ENCODE assay signal across 12 mouse cellular contexts in genomic region chr13:29956821-29957421, GRCm38 (mm10). TPM values are rescaled to one million over a fixed set of nuclear protein-coding genes. Genes with fewer than 3 reads are reported as not detected.
DNase-seq lines count a peak whose midpoint lies in the region; ATAC-seq and TF ChIP-seq lines count a peak whose summit lies in the region.
"Had no signal": no experiment of that assay in that cellular context is flagged by ENCODE, and none has a peak within 500 bp of the region (broad histone marks: within the 10 kb centered on the region; RNA-seq: fewer than 3 reads in every experiment).

No protein-coding gene starts in this region.

- TF ChIP-seq POLR2A in thymus, adult 2 months (IDR thresholded peaks at IDR 0.05; ENCODE audit: control insufficient read depth, extremely low read depth, insufficient read depth, low read length, poor library complexity), result no peak

- no peaks in the 10 kb centered on the region for H3K27me3 ChIP-seq in intestine, embryonic 15.5 days (replicated peaks)
- no peaks in the 10 kb centered on the region for H3K27me3 ChIP-seq in intestine, postnatal 0 days (replicated peaks; ENCODE audit: control insufficient read depth, insufficient read depth, low read length)
- no peaks in the 10 kb centered on the region for H3K27me3 ChIP-seq in E14TG2a.4 (ENCODE audit: insufficient read depth, low read length)
- H3K27me3 ChIP-seq in thymus, adult 2 months (ENCODE audit: control insufficient read depth, insufficient read depth, low read length), result no peaks in the 10 kb centered on the region

- no peaks in the 10 kb centered on the region for H3K9me3 ChIP-seq in intestine, embryonic 15.5 days
- no peaks in the 10 kb centered on the region for H3K9me3 ChIP-seq in intestine, postnatal 0 days (ENCODE audit: control insufficient read depth)
- no peaks in the 10 kb centered on the region for H3K9me3 ChIP-seq in E14TG2a.4 (ENCODE audit: low read length)

- TF ChIP-seq CTCF in intestine, postnatal 0 days (IDR thresholded peaks at IDR 0.05; ENCODE audit: low read depth), result no peak
- TF ChIP-seq CTCF in E14TG2a.4 (conservative IDR thresholded peaks at IDR 0.05; ENCODE audit: low read length), result no peak
- TF ChIP-seq CTCF in thymus, adult 2 months (IDR thresholded peaks at IDR 0.05; ENCODE audit: borderline replicate concordance, control insufficient read depth, extremely low read depth, insufficient read depth, low read length, poor library complexity), result no peak

- WGBS in intestine, embryonic 15.5 days, result 83% methylated on average over 12 of the region's 12 CpGs
- WGBS in intestine, postnatal 0 days, result 80% methylated on average over 12 of the region's 12 CpGs
- 91% methylated on average over 12 of the region's 12 CpGs for WGBS in thymus, adult 2 months

- H3K9ac ChIP-seq in intestine, embryonic 15.5 days, result no peak overlapping the region
- no peak overlapping the region for H3K9ac ChIP-seq in intestine, postnatal 0 days (ENCODE audit: low read depth, low read length)
- H3K9ac ChIP-seq: lung, embryonic 14.5 days had no signal

- H3K27ac ChIP-seq in intestine, embryonic 15.5 days, result no peak overlapping the region
- H3K27ac ChIP-seq in intestine, postnatal 0 days (ENCODE audit: low read depth, low read length), result no peak overlapping the region
- no peak overlapping the region for H3K27ac ChIP-seq in thymus, adult 2 months (ENCODE audit: control insufficient read depth, insufficient read depth, low read length)
- H3K27ac ChIP-seq: layer of hippocampus, adult 2 months had no signal

- peak; percentile 53 for DNase-seq in R1 (ENCODE audit: low read depth, low spot score)
- DNase-seq in cerebellum, postnatal 10 days, result peak; percentile 57 to 71
- no peak for DNase-seq in lung, adult 18-20 months
- no peak for DNase-seq in thymus, adult 2 months
- DNase-seq: lung, embryonic 14.5 days; right cerebral cortex, postnatal 14 days had no signal

- no peak overlapping the region for H3K4me3 ChIP-seq in intestine, embryonic 15.5 days (replicated peaks)
- H3K4me3 ChIP-seq in intestine, postnatal 0 days (ENCODE audit: low read depth, low read length), result no peak overlapping the region
- peak overlapping the region; percentile 41; the same call in 1 of the 2 replicates for H3K4me3 ChIP-seq in E14TG2a.4 (replicated peaks; ENCODE audit: low read length)
- no peak overlapping the region for H3K4me3 ChIP-seq in thymus, adult 2 months (ENCODE audit: control insufficient read depth, insufficient read depth, low read length)
- H3K4me3 ChIP-seq: layer of hippocampus, adult 2 months; myocyte had no signal

- no peak overlapping the region for H3K4me2 ChIP-seq in intestine, embryonic 15.5 days (replicated peaks)
- H3K4me2 ChIP-seq in intestine, postnatal 0 days (replicated peaks; ENCODE audit: low read depth), result no peak overlapping the region
- H3K4me2 ChIP-seq: lung, embryonic 14.5 days had no signal

- 0 out of 2 replicates have a peak, but pooled peaks have one; percentile 27 for ATAC-seq in intestine, embryonic 15.5 days
- ATAC-seq in intestine, postnatal 0 days, result no peak
- no peak for ATAC-seq in granulocyte monocyte progenitor cell, adult 5-6 weeks (replicated peaks; ENCODE audit: poor library complexity, severe bottlenecking)

- H3K36me3 ChIP-seq in intestine, embryonic 15.5 days, result no peaks in the 10 kb centered on the region
- H3K36me3 ChIP-seq in intestine, postnatal 0 days (ENCODE audit: control insufficient read depth, insufficient read depth), result peaks cover 14% of the 10 kb centered on the region; the same call in 1 of the 2 replicates
- peaks cover 55% of the 10 kb centered on the region for H3K36me3 ChIP-seq in E14TG2a.4 (ENCODE audit: insufficient read depth, low read length)
- no peaks in the 10 kb centered on the region for H3K36me3 ChIP-seq in thymus, adult 2 months (ENCODE audit: control insufficient read depth, insufficient read depth, low read length)

- peaks cover 4% of the 10 kb centered on the region; the same call in 1 of the 2 replicates for H3K4me1 ChIP-seq in intestine, embryonic 15.5 days (replicated peaks)
- no peaks in the 10 kb centered on the region for H3K4me1 ChIP-seq in intestine, postnatal 0 days (replicated peaks; ENCODE audit: control insufficient read depth, insufficient read depth, low read length)
- H3K4me1 ChIP-seq in E14TG2a.4 (replicated peaks; ENCODE audit: low read depth, low read length), result peaks cover 92% of the 10 kb centered on the region
- H3K4me1 ChIP-seq in thymus, adult 2 months (replicated peaks; ENCODE audit: control insufficient read depth, insufficient read depth, low read length), result peaks cover 3% of the 10 kb centered on the region; the same call in 1 of the 2 replicates

RNA-seq across cellular contexts. Expression of gene E2f3, which starts 28.9 kb away (rescaled TPM):
- 9.7 and 10.6 TPM in 2 replicates for polyA plus RNA-seq in intestine, embryonic 15.5 days (2015; fragmentation: Nextera tagmentation; extraction: Ambion mirVana)
- 4.2 and 4.4 TPM in 2 replicates for polyA plus RNA-seq in intestine, postnatal 0 days (2015; fragmentation: Nextera tagmentation; extraction: Ambion mirVana)
- polyA plus RNA-seq in thymus, adult 2 months (2012; rRNA removed), result 7.1 and 8.4 TPM in 2 replicates
- 19.8 and 22.6 TPM in 2 replicates for total RNA-seq in granulocyte monocyte progenitor cell, adult 5-6 weeks (2014; fragmentation: Nextera tagmentation)
- 8.7 and 11.2 TPM in 2 replicates for total RNA-seq in granulocyte monocyte progenitor cell, adult 5-6 weeks (2017)

Comparison
In these comparisons a context has a peak if more than half of its experiments do, and no peak if none do; other contexts are left out.
1. DNase-seq: peak in R1 (single experiment) and cerebellum, postnatal 10 days (2 of 2); none in lung, adult 18-20 months (0 of 2) and thymus, adult 2 months (single experiment).